Mouse (Mus musculus) heart, embryonic 14.5 days (tissue): Measurements from ENCODE around the gene Thumpd2. TPM values are rescaled to one million over a fixed set of nuclear protein-coding genes. Genes with fewer than 3 reads are reported as not detected.

ENCODE experiments used
- polyA plus RNA-seq: library from polyadenylated mRNA; unstranded; fragments of >200 nt; fragmentation: Nextera tagmentation; extraction: Ambion mirVana; gene quantifications from 2 replicates; pipeline ENCODE4 v1.2.1, GENCODE M21; 2014

Gene Thumpd2
- polyA plus RNA-seq, 1 experiment from 2014 or later = 11.3 TPM

Other genes with a start within 250 kb of the Thumpd2 start
- 6.1 and 7.0 TPM in 2 replicates for gene Tmem178, start 120.5 kb downstream of the Thumpd2 start, polyA plus RNA-seq